Mouse (Mus musculus): Measurements from ENCODE around the gene Actl6a.
"Not testable (repeated sequence)": the region's sequence is repeated elsewhere in the genome, so short reads cannot be mapped to it uniquely, and the experiment has no call there.

DNA sequence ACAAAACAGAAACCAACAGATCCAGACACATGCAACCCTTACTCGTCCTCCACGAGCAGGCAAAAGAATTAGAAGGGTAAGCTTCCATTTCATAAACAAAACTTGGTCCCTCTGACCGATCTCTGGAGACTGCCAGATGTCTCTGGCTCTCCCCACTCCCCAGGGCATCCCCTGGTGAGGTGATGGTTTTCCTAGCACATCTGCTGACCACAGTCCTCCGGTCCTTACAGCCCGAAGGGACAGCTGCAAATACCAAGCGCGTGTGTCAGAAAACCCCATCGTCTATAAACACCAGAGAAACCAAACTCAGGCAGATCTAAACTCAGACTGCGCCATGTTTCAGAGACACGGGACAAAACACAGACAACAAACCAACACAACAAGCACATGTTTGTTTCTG lies 1.5 kb upstream of the Actl6a start:
- not testable (repeated sequence) for TF ChIP-seq CTCF, EP300 (IDR thresholded peaks at IDR 0.05; ENCODE audit: low read depth)

All from heart, postnatal 0 days (tissue).